Mouse (Mus musculus): ENCODE results near the gene Rasgrp3. TPM values are rescaled to one million over a fixed set of nuclear protein-coding genes. Genes with fewer than 3 reads are reported as not detected.

Rasgrp3 gene
- polyA plus RNA-seq, 1 experiment = 15.6 TPM

DNA sequence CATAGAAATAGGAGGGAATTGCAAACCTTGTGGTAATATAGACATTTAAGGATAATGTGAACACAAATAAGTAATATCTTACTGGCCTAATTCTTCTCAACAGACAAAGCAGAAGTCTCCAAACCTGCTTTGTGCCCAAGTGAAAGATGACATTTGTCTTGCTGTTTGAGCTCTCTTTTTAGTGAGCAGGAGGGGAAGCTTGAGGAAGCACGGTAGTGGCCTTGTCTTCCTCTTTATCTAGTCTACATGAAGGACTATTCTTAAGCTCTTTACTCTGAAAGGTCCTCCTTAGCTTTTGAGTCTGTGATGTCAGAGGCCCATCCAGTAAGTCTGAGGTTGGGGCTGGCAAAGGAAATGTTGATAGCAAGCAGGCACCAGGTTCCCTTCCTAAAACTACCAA lies 43.1 kb downstream of the Rasgrp3 start:
- WGBS = 65% methylated on average over 1 of the region's 1 CpGs
- no peak overlapping the region for H3K4me3 ChIP-seq (replicated peaks; ENCODE audit: insufficient read depth, low read depth, low read length)
- no peak overlapping the region for H3K27ac ChIP-seq (ENCODE audit: insufficient read depth, low read length)
- DNase-seq = no peak
- TF ChIP-seq CTCF (IDR thresholded peaks at IDR 0.05; ENCODE audit: borderline replicate concordance, insufficient read depth, low read depth, low read length) = no peak
- no peak for TF ChIP-seq POLR2A (IDR thresholded peaks at IDR 0.05; ENCODE audit: borderline replicate concordance, insufficient read depth, low read length)
- no peaks in the 10 kb centered on the region; the same call in 1 of the 2 replicates for H3K27me3 ChIP-seq (ENCODE audit: control insufficient read depth, insufficient read depth, low read length)
- H3K4me1 ChIP-seq (ENCODE audit: control insufficient read depth, insufficient read depth, low read length) = no peaks in the 10 kb centered on the region

DNA sequence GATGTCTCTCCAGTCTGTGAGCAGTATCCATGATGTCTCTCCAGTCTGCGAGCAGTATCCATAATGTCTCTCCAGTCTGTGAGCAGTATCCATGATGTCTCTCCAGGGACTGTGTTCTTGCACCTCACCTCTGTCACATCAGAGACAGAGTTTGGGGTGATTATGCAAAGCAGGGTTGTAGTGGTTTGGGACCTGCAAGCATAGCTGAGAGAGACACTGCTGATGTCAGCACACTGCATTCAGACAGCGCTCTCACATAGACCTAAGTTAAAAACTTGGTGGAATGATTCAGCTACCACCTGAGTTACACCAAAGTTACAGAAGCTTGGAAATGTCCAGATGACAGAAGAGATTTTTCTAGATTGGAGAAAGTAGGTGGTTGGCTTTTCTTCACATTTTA lies 44.0 kb downstream of the Rasgrp3 start:
- no peak overlapping the region for H3K27ac ChIP-seq (ENCODE audit: insufficient read depth, low read length)
- no peaks in the 10 kb centered on the region; the same call in 1 of the 2 replicates for H3K27me3 ChIP-seq (ENCODE audit: control insufficient read depth, insufficient read depth, low read length)
- no peak for DNase-seq
- H3K4me1 ChIP-seq (ENCODE audit: control insufficient read depth, insufficient read depth, low read length) = no peaks in the 10 kb centered on the region
- H3K4me3 ChIP-seq (replicated peaks; ENCODE audit: insufficient read depth, low read depth, low read length) = no peak overlapping the region
- no peak for TF ChIP-seq CTCF (IDR thresholded peaks at IDR 0.05; ENCODE audit: borderline replicate concordance, insufficient read depth, low read depth, low read length)
- no peak for TF ChIP-seq POLR2A (IDR thresholded peaks at IDR 0.05; ENCODE audit: borderline replicate concordance, insufficient read depth, low read length)
- 99% methylated on average over 2 of the region's 2 CpGs for WGBS

DNA sequence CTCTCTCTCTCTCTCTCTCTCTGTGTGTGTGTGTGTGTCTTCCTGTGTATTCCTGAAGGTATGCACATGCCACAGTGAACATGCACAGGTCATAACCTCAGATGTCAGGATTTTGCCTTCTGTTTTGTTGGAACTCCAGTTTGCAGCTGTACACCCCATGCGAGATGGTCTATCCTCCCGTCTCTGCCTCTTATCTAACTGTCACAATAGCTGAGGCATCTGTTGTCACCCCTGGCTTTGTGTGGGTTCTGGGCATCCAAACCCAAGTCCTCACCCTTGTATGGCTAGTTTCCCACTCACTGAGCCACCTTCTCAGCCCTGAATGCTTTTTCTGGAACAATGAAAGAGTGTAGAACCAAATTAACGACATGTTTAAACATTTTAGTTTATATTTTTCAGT lies 44.7 kb downstream of the Rasgrp3 start:
- no peak for TF ChIP-seq POLR2A (IDR thresholded peaks at IDR 0.05; ENCODE audit: borderline replicate concordance, insufficient read depth, low read length)
- TF ChIP-seq CTCF (IDR thresholded peaks at IDR 0.05; ENCODE audit: borderline replicate concordance, insufficient read depth, low read depth, low read length) = no peak

DNA sequence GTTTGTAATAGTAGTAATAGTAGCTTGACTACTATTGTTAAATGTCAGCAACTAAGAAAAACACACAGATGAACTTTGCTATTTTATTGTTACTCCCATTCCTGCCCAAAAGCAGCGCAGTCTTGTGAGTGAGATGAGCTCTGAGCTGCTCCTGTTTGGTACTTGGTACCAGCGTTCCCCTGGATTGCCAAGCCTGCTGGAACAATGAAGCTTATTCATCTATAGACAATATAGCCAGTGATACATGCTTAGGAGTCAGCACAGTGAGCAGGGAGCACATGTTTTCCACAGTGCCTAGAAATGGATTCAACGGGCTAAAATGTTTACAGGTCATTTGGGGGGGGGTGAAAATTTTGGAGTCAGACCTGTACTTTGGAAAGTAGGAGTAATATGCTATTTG lies 50.5 kb downstream of the Rasgrp3 start:
- no peak overlapping the region for H3K27ac ChIP-seq (ENCODE audit: insufficient read depth, low read length)
- no peak for TF ChIP-seq CTCF (IDR thresholded peaks at IDR 0.05; ENCODE audit: borderline replicate concordance, insufficient read depth, low read depth, low read length)
- no peak for TF ChIP-seq POLR2A (IDR thresholded peaks at IDR 0.05; ENCODE audit: borderline replicate concordance, insufficient read depth, low read length)
- H3K4me3 ChIP-seq (replicated peaks; ENCODE audit: insufficient read depth, low read depth, low read length) = no peak overlapping the region
- H3K27me3 ChIP-seq (ENCODE audit: control insufficient read depth, insufficient read depth, low read length) = no peaks in the 10 kb centered on the region
- DNase-seq = peak in 1 of 2 experiments; percentile 15
- no peaks in the 10 kb centered on the region for H3K4me1 ChIP-seq (ENCODE audit: control insufficient read depth, insufficient read depth, low read length)
- WGBS = 60% methylated on average over 3 of the region's 3 CpGs

More for the DNA sequence above, 44.7 kb downstream of the Rasgrp3 start:
- 55% methylated on average over 3 of the region's 3 CpGs for WGBS
- H3K27me3 ChIP-seq (ENCODE audit: control insufficient read depth, insufficient read depth, low read length) = no peaks in the 10 kb centered on the region; the same call in 1 of the 2 replicates
- H3K27ac ChIP-seq (ENCODE audit: insufficient read depth, low read length) = no peak overlapping the region
- no peak for DNase-seq
- H3K4me3 ChIP-seq (replicated peaks; ENCODE audit: insufficient read depth, low read depth, low read length) = no peak overlapping the region
- no peaks in the 10 kb centered on the region for H3K4me1 ChIP-seq (ENCODE audit: control insufficient read depth, insufficient read depth, low read length)

DNA sequence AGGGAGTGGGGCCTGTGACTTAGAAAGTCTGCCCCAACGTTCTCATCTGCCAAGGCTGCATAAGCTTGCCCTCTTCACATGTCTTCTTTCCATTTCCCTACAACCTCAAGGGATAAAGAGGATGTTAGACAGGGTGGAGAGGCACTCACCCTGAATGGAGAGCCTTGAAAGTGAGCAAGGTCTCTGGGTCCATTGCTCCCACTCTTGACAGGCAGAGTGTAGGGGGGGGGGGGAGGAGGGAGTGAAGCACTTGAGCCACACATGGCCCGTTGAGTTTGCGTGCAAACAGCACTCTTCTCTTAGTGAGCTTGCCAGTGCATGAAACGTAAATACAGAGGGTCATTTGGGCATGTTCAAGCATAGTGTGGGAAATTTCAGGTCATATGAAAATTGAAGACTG lies 59.5 kb downstream of the Rasgrp3 start:
- no peak for DNase-seq
- TF ChIP-seq POLR2A (IDR thresholded peaks at IDR 0.05; ENCODE audit: borderline replicate concordance, insufficient read depth, low read length) = no peak
- TF ChIP-seq CTCF (IDR thresholded peaks at IDR 0.05; ENCODE audit: borderline replicate concordance, insufficient read depth, low read depth, low read length) = no peak
- Histone ChIP-seq H3K27me3 (ENCODE audit: control insufficient read depth, insufficient read depth, low read length) (no peaks in the 10 kb centered on the region), H3K4me1 (ENCODE audit: control insufficient read depth, insufficient read depth, low read length) (no peaks in the 10 kb centered on the region), H3K4me3 (replicated peaks; ENCODE audit: insufficient read depth, low read depth, low read length) (no peak overlapping the region), H3K27ac (ENCODE audit: insufficient read depth, low read length) (no peak overlapping the region)
- WGBS = 82% methylated on average over 4 of the region's 4 CpGs

DNA sequence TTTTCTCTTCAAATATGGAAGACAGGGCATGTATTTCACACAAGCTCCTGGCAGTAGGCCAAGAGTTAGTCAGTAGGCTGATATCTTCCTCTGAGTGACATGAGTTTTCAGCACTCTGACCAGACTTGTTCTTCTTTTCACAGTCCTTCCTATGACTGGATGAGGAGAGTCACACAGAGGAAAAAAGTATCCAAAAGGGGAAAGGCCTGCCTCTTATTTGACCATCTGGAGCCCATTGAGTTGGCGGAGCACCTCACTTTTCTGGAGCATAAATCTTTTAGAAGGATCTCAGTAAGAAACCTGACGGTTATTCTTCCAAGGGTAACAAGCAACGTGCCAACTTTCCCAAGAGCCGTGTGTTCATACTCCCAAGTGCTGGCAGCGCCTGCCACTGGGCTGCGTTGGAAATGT lies 62.5 kb downstream of the Rasgrp3 start:
- Histone ChIP-seq H3K4me3 (replicated peaks; ENCODE audit: insufficient read depth, low read depth, low read length) (no peak overlapping the region), H3K4me1 (ENCODE audit: control insufficient read depth, insufficient read depth, low read length) (no peaks in the 10 kb centered on the region), H3K27ac (ENCODE audit: insufficient read depth, low read length) (no peak overlapping the region), H3K27me3 (ENCODE audit: control insufficient read depth, insufficient read depth, low read length) (no peaks in the 10 kb centered on the region)
- DNase-seq = no peak
- 13% methylated on average over 6 of the region's 6 CpGs for WGBS
- no peak for TF ChIP-seq CTCF (IDR thresholded peaks at IDR 0.05; ENCODE audit: borderline replicate concordance, insufficient read depth, low read depth, low read length)
- TF ChIP-seq POLR2A (IDR thresholded peaks at IDR 0.05; ENCODE audit: borderline replicate concordance, insufficient read depth, low read length) = no peak

DNA sequence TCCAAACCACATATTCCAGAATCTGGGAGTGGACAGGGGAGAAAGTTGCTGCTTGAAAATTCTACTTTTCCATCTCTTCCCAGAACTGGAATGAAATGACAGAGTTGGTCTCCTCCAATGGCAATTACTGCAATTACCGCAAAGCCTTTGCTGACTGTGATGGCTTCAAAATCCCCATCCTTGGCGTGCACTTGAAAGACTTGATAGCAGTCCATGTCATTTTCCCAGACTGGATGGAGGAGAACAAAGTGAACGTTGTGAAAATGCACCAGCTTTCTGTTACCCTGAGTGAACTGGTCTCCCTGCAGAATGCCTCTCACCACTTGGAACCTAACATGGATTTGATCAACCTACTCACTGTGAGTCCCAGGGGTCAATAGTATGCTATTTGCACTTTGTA lies 67.3 kb downstream of the Rasgrp3 start:
- no peaks in the 10 kb centered on the region for H3K27me3 ChIP-seq (ENCODE audit: control insufficient read depth, insufficient read depth, low read length)
- H3K27ac ChIP-seq (ENCODE audit: insufficient read depth, low read length) = no peak overlapping the region
- TF ChIP-seq CTCF (IDR thresholded peaks at IDR 0.05; ENCODE audit: borderline replicate concordance, insufficient read depth, low read depth, low read length) (no peak), POLR2A (IDR thresholded peaks at IDR 0.05; ENCODE audit: borderline replicate concordance, insufficient read depth, low read length) (no peak)
- 75% methylated on average over 3 of the region's 3 CpGs for WGBS
- H3K4me1 ChIP-seq (ENCODE audit: control insufficient read depth, insufficient read depth, low read length) = no peaks in the 10 kb centered on the region
- no peak overlapping the region for H3K4me3 ChIP-seq (replicated peaks; ENCODE audit: insufficient read depth, low read depth, low read length)
- DNase-seq = no peak

DNA sequence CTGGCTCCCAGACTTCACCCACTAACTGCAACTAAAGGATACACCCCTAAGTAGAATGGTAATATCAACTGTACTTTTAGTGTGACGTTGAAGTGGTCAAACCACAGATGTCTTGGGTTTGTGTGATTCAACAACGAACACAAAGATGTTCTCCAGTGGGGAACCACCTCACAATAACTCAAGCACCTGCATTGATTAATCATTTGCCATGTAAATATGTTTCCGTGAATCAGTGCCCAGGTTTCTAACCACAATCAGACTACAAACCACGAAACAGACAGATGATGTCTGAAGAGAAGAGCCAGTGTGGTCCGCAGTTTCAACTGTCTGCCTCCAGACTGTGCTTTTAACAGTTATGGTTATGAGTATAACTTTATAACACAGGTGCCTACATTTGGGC lies 69.4 kb downstream of the Rasgrp3 start:
- DNase-seq = no peak
- no peaks in the 10 kb centered on the region for H3K27me3 ChIP-seq (ENCODE audit: control insufficient read depth, insufficient read depth, low read length)
- no peak for TF ChIP-seq POLR2A (IDR thresholded peaks at IDR 0.05; ENCODE audit: borderline replicate concordance, insufficient read depth, low read length)
- TF ChIP-seq CTCF (IDR thresholded peaks at IDR 0.05; ENCODE audit: borderline replicate concordance, insufficient read depth, low read depth, low read length) = no peak
- no peaks in the 10 kb centered on the region for H3K4me1 ChIP-seq (ENCODE audit: control insufficient read depth, insufficient read depth, low read length)
- no peak overlapping the region for H3K27ac ChIP-seq (ENCODE audit: insufficient read depth, low read length)
- 88% methylated on average over 5 of the region's 5 CpGs for WGBS
- H3K4me3 ChIP-seq (replicated peaks; ENCODE audit: insufficient read depth, low read depth, low read length) = no peak overlapping the region
